Mouse (Mus musculus) gastrocnemius, postnatal 25 days (tissue): ENCODE measurements around the gene Rtp2. TPM values are rescaled to one million over a fixed set of nuclear protein-coding genes. Genes with fewer than 3 reads are reported as not detected.

Experiments
- DNase-seq: peaks from one replicate; pipeline ENCODE4 v3.0.0; 2022
- total RNA-seq, 2 experiments: library from RNA; stranded (reverse); gene quantifications; 1 replicate in 1 of 2; 2 replicates in 1 of 2; pipeline ENCODE4 v1.2.3; 2021

The Rtp2 gene
- total RNA-seq, 2 experiments from 2014 or later = not detected

DNA sequence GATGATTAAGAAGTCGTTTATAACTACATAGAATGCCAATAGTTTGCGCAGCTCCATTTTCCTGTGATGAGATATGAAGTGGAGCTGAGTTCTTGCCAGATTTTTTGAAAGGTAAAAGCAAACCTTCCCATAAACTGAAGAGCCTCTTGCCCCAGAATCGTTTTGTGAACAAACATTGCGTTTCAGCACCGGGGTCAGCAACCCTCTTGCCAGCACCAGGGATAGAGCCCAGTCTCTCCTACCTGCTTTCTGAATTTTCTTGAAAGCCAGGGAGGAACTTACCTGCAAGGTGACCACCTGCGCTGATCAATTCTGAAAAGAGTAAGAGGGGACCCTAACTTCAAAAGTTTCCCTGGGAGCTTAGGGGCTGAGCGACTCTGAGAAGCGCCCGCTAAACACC is 42.0 kb downstream of the Rtp2 start:
- no peak for DNase-seq

DNA sequence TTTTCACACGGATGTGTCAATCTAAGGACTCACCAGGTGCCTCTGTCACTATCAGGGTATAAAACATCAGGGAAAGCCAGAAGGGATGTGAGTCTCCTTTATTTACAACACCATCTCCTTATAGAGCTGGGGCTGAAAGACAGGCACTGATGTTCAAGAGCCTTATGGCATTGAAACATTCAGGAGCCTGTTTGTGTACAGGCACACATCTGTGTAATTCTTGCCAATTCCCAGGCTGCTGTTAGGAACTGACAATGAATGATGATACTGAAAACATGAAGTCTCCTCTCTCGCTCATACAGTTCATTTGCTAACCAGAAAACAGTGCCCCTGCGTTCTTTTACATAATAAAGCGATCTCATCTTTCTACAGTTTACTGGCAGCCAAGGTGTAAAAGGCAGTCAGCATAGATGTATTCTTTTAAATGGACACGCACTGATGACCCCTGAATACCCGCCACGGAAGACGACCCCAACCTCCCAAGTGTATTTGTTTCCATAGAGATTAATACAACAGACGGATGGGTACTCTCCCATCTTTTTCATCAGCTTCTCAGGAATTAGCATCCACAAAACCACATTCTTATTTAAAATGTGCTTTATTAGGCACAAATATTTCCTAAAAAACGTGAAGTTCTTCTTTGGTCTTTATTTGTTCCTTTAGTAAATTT is 44.1 kb downstream of the Rtp2 start:
- DNase-seq = no peak

DNA sequence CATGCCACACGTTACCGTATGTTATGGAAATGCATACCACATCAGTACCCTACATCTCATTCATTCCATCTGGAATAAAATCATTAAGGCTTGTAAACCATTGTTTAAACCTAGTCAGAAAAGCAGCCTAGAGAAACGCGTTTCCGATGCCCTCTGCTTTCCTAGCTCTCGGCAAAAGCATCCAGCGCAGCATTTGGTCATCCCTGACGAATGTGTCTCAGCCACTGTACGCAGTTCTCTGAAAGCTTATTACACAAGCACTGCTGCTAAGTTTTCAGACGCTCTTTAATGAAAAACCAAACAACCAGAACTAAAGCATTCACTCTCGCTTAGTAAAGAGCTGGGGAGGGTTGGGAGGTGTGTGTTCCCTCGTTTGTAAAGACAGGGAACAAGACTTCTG is 47.1 kb downstream of the Rtp2 start:
- DNase-seq = no peak

Other genes with a start within 250 kb of the Rtp2 start
- gene Sst, start 41.4 kb downstream of the Rtp2 start, total RNA-seq = not detected
- gene Gm37419, start 56.1 kb upstream of the Rtp2 start, total RNA-seq = not detected
- 10 to 100 TPM; 36.6 to 68.3 TPM for gene Bcl6, start 56.5 kb upstream of the Rtp2 start, total RNA-seq